Mouse (Mus musculus) left cerebral cortex, adult 2 months (tissue): ENCODE measurements around the gene Galntl6. TPM values are rescaled to one million over a fixed set of nuclear protein-coding genes. Genes with fewer than 3 reads are reported as not detected.

ENCODE experiments used
- DNase-seq, 2 experiments: peaks; one replicate each; pipeline ENCODE4 v3.0.0; 2021 to 2022; ENCODE audit warnings: low spot score in 2 of 2, mixed read lengths in 1 of 2; ENCODE audit errors: extremely low spot score in 1 of 2
- H3K27ac ChIP-seq: fragments of 200-600 bp; 2 replicates; pipeline ENCODE4 v1.8.1; 2022
- H3K4me3 ChIP-seq: fragments of 200-600 bp; 2 replicates; pipeline ENCODE4 v1.8.1; 2022
- CTCF ChIP-seq: fragments of 200-600 bp; IDR thresholded peaks from 2 replicates; pipeline ENCODE4 v1.8.1; 2022; ENCODE audit warnings: antibody characterized with exemption, mild to moderate bottlenecking, moderate library complexity
- intact Hi-C: fragments of 180-260 bp; cut with DNase I; formaldehyde crosslinking; loops from one replicate; pipeline ENCODE4 v1.15.1; 2025
- long read RNA-seq, 2 experiments: library from polyadenylated mRNA; stranded (forward); transcript quantifications; one replicate each; pipeline ENCODE4 v2.0.0; 2021; ENCODE audit warnings: borderline mapping rate in 2 of 2
- total RNA-seq, 2 experiments: library from RNA; stranded (reverse); gene quantifications; 2 replicates each; pipeline ENCODE4 v1.2.3; 2021

Galntl6 gene
- total RNA-seq, result 10 to 100 TPM; 25.7 to 28.0 TPM
- long read RNA-seq, experiment 1, partial matches to known transcripts, result 2 of 4 reads
- long read RNA-seq, experiment 1, other reads (novel, unspliced or antisense), result 2 of 4 reads
- long read RNA-seq, experiment 2, partial matches to known transcripts, result 2 of 4 reads
- long read RNA-seq, experiment 2, other reads (novel, unspliced or antisense), result 2 of 4 reads

GRCm38 (mm10) chr8:58912196-58912839 is at the start of gene Galntl6:
TSS of gene Galntl6 (minus strand) at chr8:58912640.
- no peak for TF ChIP-seq CTCF
- Histone ChIP-seq H3K4me3 (peak within 1 kb of the TSS; percentile 71), H3K27ac (peak within 1 kb of the TSS; percentile 60)
- intact Hi-C loops, result loop anchor here (5.0 kb wide), 1 partner anchor 345 kb away; no protein-coding TSS in a partner anchor
- peak; percentile 60 to 62 for DNase-seq

DNA sequence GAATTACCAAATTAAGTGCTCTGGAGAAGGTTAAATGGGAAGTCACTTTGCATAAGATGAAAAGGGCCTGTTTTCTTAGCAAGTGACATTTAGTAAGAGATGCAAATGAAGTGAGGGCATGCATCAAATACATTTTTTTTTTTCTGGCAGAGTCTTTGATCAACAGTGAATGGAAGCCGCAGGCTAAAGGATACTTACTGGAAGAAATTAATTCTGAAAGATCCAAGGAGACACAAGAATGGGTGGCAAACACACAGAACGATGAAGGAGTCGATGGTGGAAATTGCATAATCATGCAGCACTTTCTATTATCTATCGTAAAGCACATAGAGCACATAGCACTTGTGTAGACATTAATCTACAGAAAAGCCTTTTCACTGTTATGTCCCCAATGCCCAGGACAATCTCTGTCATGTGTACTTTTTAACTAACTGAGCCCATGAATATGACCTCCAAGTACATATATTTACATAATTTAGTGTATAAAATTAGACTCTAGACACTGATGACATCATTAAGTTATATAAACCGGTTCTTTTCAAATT is 44.8 kb upstream of the Galntl6 start:
- no peak for DNase-seq
- Histone ChIP-seq H3K27ac (no peak overlapping the region), H3K4me3 (no peak overlapping the region)
- no peak for TF ChIP-seq CTCF
- intact Hi-C loops, result no loop called here

- TF ChIP-seq CTCF, result no peak
- intact Hi-C loops, result no loop called here
- H3K4me3 ChIP-seq, result no peak overlapping the region
- no peak overlapping the region for H3K27ac ChIP-seq
- no peak for DNase-seq
These were observed 31.3 kb upstream of the Galntl6 start for GRCm38 (mm10) chr8:58943773-58944172.

DNA sequence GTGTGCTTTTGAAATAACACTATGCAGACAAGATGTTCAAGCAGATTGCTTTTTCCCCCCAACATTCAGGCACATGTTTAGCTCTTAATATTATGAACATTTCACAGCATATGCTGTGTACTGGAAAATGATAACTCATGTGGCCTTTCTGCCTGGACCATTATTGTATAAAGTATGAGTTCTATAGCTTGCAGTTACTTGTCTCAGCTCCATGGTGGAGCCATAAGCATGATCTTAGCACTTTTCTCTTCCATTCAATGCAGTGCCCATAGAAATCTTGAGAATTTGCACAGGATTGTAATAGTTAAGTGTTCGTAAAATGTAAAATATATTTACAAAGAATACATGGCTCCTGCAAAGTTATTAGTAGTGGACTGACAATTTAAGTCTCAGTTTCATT is 18.6 kb upstream of the Galntl6 start:
- DNase-seq, result no peak
- Histone ChIP-seq H3K4me3 (no peak overlapping the region), H3K27ac (no peak overlapping the region)
- intact Hi-C loops, result loop anchor here (10.0 kb wide), 1 partner anchor 1514 kb away; no protein-coding TSS in a partner anchor
- TF ChIP-seq CTCF, result peak; percentile 52

- H3K27ac ChIP-seq, result no peak overlapping the region
- H3K4me3 ChIP-seq, result no peak overlapping the region
- DNase-seq, result no peak
- no peak for TF ChIP-seq CTCF
- intact Hi-C loops, result no loop called here
These were observed 2.7 kb upstream of the Galntl6 start for GRCm38 (mm10) chr8:58915142-58915541.

- DNase-seq, result no peak
- TF ChIP-seq CTCF, result no peak
- intact Hi-C loops, result loop anchor here (5.0 kb wide), 1 partner anchor 346 kb away; no protein-coding TSS in a partner anchor
- Histone ChIP-seq H3K27ac (no peak overlapping the region), H3K4me3 (peak overlapping the region; percentile 71)
These were observed 1.2 kb upstream of the Galntl6 start for GRCm38 (mm10) chr8:58913640-58913968.

- intact Hi-C loops, result loop anchor here (5.0 kb wide), 1 partner anchor 346 kb away; no protein-coding TSS in a partner anchor
- Histone ChIP-seq H3K27ac (peak overlapping the region; percentile 60), H3K4me3 (peak overlapping the region; percentile 71)
- DNase-seq, result peak; percentile 23 to 38
- TF ChIP-seq CTCF, result no peak
These were observed 600 bp upstream of the Galntl6 start for GRCm38 (mm10) chr8:58912840-58913639.

DNA sequence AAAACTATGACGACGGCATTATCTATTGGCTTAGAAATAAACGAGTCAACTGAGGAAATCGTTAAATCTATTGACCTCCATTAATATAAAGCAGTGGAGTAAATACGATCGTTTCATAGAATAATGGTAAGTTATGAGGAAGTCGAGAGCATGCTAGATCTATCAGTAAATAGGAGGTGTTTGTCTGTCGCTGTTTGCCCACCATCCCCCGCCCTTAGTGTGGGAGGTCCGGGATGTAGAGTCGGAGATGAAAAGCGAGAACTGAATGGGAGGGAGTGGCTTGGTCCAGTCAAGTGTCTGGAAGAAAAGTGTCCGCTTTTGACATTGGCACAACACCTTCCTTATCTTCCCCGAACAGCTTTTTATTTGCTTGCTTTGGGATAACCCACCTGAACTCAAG is 763 bp downstream of the Galntl6 start, which contains the start of gene BC030500:
TSS of gene BC030500 (plus strand) at position 79 of the 400 bp plus-strand sequence.
- H3K4me3 ChIP-seq, result peak within 1 kb of the TSS; percentile 71
- peak within 1 kb of the TSS; percentile 60 for H3K27ac ChIP-seq
- no peak for TF ChIP-seq CTCF
- no peak for DNase-seq
- intact Hi-C loops, result loop anchor here (5.0 kb wide), 1 partner anchor 344 kb away; no protein-coding TSS in a partner anchor

DNA sequence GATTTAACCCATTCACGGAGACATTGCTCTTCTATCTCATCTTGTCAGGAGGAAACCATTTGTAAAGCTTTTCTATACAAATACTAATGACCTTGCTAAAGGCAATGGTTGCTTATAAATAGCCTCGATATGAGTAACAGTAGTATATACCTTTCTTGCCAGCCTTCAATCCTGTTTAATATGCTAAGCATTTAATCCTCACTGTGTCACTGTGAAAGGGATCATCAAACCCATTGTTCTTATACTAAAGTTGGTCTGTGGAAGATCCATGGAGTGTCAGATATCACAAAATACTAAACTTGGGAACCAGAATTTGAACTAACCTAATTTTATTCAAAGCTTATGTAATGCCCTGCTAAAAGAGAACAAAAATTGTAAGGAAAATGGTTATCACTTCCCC is 8.0 kb downstream of the Galntl6 start:
- H3K4me3 ChIP-seq, result no peak overlapping the region
- H3K27ac ChIP-seq, result no peak overlapping the region
- intact Hi-C loops, result no loop called here
- DNase-seq, result no peak
- no peak for TF ChIP-seq CTCF

GRCm38 (mm10) chr8:58895960-58896359 is 16.5 kb downstream of the Galntl6 start:
- intact Hi-C loops, result no loop called here
- no peak for TF ChIP-seq CTCF
- no peak overlapping the region for H3K4me3 ChIP-seq
- no peak overlapping the region for H3K27ac ChIP-seq
- no peak for DNase-seq

- intact Hi-C loops, result no loop called here
- no peak for DNase-seq
- no peak for TF ChIP-seq CTCF
- H3K4me3 ChIP-seq, result no peak overlapping the region
- H3K27ac ChIP-seq, result no peak overlapping the region
These were observed 21.8 kb downstream of the Galntl6 start for GRCm38 (mm10) chr8:58890591-58890990.

GRCm38 (mm10) chr8:58886405-58886804 is 26.0 kb downstream of the Galntl6 start:
- intact Hi-C loops, result loop anchor here (2.0 kb wide), 1 partner anchor 1580 kb away; no protein-coding TSS in a partner anchor
- peak; percentile 55 for TF ChIP-seq CTCF
- Histone ChIP-seq H3K27ac (no peak overlapping the region), H3K4me3 (no peak overlapping the region)
- DNase-seq, result no peak
